Mouse (Mus musculus): Measurements from ENCODE around the gene Mfap3l. TPM values are rescaled to one million over a fixed set of nuclear protein-coding genes. Genes with fewer than 3 reads are reported as not detected.
"Not testable (repeated sequence)": the region's sequence is repeated elsewhere in the genome, so short reads cannot be mapped to it uniquely, and the experiment has no call there.

Mfap3l gene
- 1.2 and 1.6 TPM in 2 replicates for polyA plus RNA-seq (2016; fragmentation: Nextera tagmentation; extraction: Ambion mirVana)

DNA sequence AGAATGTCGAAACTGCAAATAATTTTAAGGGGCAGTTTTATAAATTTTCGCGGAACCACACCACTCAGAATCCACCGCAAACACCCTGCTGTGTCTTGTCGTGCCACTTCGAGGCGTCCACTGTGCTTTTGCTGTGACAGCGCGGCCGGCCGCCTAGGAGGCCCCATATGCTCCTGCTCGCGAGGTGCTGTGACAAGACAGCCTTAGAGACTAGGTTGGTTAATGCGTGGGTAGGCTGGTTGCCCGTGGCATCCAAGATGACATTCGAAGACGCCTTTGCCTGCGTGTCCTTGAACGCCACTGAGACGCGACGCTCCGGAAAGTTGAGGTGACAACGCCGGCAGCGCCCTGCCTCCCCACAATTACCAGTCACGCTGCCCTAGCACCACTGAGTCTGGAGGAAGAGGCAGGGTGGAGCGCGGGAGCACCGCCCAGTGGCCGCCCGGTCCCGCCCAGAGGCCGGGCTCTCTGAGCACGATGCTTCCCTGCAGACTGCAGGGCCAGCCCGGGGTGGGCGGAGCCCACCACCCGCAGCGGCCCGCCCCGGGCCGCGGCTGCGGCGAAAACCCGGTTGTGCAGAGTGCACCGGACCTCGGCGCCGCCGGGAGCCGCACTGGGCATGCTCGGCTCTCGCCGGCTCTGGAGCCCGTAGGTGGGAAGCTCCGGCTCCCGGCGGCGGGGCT lies at the start of gene Mfap3l:
TSS of gene Mfap3l (plus strand) at position 578 of the 683 bp plus-strand sequence.
- peak within 1 kb of the TSS; percentile 86 for H3K27ac ChIP-seq
- WGBS: 1% methylated on average over 60 of the region's 60 CpGs
- peaks cover 26% of the 10 kb centered on the region; the same call in 1 of the 2 replicates for H3K4me1 ChIP-seq (replicated peaks)
- peak; percentile 94 for DNase-seq (ENCODE audit: low spot score)
- peaks cover 37% of the 10 kb centered on the region for H3K27me3 ChIP-seq (ENCODE audit: insufficient read depth, poor library complexity, severe bottlenecking)
- no peaks in the 10 kb centered on the region for H3K36me3 ChIP-seq
- peak within 1 kb of the TSS; percentile 74 for H3K4me3 ChIP-seq
- no peaks in the 10 kb centered on the region for H3K9me3 ChIP-seq

- no peaks in the 10 kb centered on the region for H3K27me3 ChIP-seq (ENCODE audit: insufficient read depth, poor library complexity, severe bottlenecking)
- H3K4me3 ChIP-seq: no peak overlapping the region
- H3K27ac ChIP-seq: no peak overlapping the region
- H3K9me3 ChIP-seq: no peaks in the 10 kb centered on the region
- 76% methylated on average over 2 of the region's 2 CpGs for WGBS
- H3K36me3 ChIP-seq: no peaks in the 10 kb centered on the region
- H3K4me1 ChIP-seq (replicated peaks): no peaks in the 10 kb centered on the region
- DNase-seq (ENCODE audit: low spot score): no peak
Measured at GRCm38 (mm10) chr8:60583369-60583768, 49.3 kb upstream of the Mfap3l start.

DNA sequence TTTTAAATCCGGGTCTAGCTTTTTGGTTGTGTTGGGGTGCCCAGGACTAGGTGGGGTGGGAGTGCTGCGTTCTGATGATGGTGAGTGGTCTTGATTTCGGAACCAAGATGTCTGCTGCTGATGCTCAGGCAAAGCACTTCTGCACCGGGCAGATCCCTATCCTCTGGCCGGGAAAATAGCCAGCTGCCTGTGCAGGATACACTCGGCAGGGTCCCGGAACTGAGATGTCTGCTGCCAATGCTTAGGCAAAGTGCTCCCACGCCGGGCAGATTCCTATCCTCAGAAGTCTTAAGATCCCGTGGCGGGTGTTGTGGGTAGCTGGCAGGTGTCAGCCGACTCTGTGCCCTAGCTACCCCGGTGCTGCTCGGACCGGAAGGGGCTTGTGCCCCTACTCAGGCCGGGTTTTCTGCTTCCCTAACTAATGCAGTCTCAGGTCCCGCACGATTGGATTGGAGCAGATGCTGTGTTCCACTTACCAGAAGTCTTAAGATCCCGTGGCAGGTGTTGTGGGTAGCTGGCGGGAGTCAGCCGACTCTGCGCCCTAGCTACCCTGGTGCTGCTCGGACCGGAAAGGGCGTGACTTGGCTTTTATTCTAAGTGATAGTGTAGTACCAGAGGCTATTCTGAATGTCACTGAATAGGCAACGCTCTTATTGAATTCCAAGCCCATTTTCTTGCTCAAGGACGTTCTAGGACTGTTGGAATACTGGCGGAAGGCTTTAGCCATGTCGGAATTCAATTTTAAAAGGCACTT lies 41.1 kb upstream of the Mfap3l start:
- H3K36me3 ChIP-seq; H3K27ac ChIP-seq; H3K27me3 ChIP-seq (ENCODE audit: insufficient read depth, poor library complexity, severe bottlenecking); H3K4me1 ChIP-seq (replicated peaks); DNase-seq (ENCODE audit: low spot score); H3K4me3 ChIP-seq; H3K9me3 ChIP-seq: not testable (repeated sequence)
- 83% methylated on average over 29 of the region's 29 CpGs for WGBS

- peak; percentile 16 for DNase-seq (ENCODE audit: low spot score)
- H3K9me3 ChIP-seq: no peaks in the 10 kb centered on the region
- WGBS: 66% methylated on average over 3 of the region's 3 CpGs
- no peaks in the 10 kb centered on the region for H3K27me3 ChIP-seq (ENCODE audit: insufficient read depth, poor library complexity, severe bottlenecking)
- no peaks in the 10 kb centered on the region for H3K36me3 ChIP-seq
- no peak overlapping the region for H3K27ac ChIP-seq
- no peaks in the 10 kb centered on the region for H3K4me1 ChIP-seq (replicated peaks)
- no peak overlapping the region for H3K4me3 ChIP-seq
Measured at GRCm38 (mm10) chr8:60594761-60595160, 37.9 kb upstream of the Mfap3l start.

- H3K9me3 ChIP-seq: no peaks in the 10 kb centered on the region
- H3K4me1 ChIP-seq (replicated peaks): no peaks in the 10 kb centered on the region
- no peak overlapping the region for H3K27ac ChIP-seq
- no peak for DNase-seq (ENCODE audit: low spot score)
- no peak overlapping the region for H3K4me3 ChIP-seq
- H3K36me3 ChIP-seq: no peaks in the 10 kb centered on the region
- H3K27me3 ChIP-seq (ENCODE audit: insufficient read depth, poor library complexity, severe bottlenecking): no peaks in the 10 kb centered on the region
Measured at GRCm38 (mm10) chr8:60611580-60612111, 21.0 kb upstream of the Mfap3l start.

- no peaks in the 10 kb centered on the region for H3K27me3 ChIP-seq (ENCODE audit: insufficient read depth, poor library complexity, severe bottlenecking)
- no peaks in the 10 kb centered on the region for H3K36me3 ChIP-seq
- H3K4me3 ChIP-seq: no peak overlapping the region
- no peak overlapping the region for H3K27ac ChIP-seq
- H3K4me1 ChIP-seq (replicated peaks): no peaks in the 10 kb centered on the region
- 47% methylated on average over 2 of the region's 2 CpGs for WGBS
- no peaks in the 10 kb centered on the region for H3K9me3 ChIP-seq
- no peak for DNase-seq (ENCODE audit: low spot score)
Measured at GRCm38 (mm10) chr8:60616928-60617327, 15.7 kb upstream of the Mfap3l start.

DNA sequence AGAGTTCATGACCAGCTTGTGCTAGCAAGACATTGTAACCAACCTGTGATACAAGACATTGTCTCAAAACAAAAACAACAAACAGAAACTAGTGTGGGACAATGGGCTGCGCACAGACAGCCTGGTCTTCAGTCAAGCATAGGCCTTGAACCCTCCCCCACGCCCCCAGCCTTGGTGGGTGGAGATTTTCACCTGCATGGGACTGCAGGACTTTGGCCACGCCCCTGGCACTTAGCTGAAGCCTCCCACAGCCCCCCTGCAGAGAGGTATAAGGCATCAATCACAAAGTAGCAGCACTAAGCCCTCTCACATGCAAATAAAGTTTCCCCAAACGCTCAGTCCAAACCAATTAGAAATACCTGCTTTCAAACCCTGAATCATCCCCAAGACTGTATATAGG lies 11.1 kb upstream of the Mfap3l start:
- Histone ChIP-seq H3K4me3 (no peak overlapping the region), H3K4me1 (replicated peaks) (no peaks in the 10 kb centered on the region), H3K36me3 (no peaks in the 10 kb centered on the region), H3K27ac (no peak overlapping the region), H3K9me3 (no peaks in the 10 kb centered on the region), H3K27me3 (ENCODE audit: insufficient read depth, poor library complexity, severe bottlenecking) (no peaks in the 10 kb centered on the region)
- DNase-seq (ENCODE audit: low spot score): no peak
- 65% methylated on average over 4 of the region's 4 CpGs for WGBS

DNA sequence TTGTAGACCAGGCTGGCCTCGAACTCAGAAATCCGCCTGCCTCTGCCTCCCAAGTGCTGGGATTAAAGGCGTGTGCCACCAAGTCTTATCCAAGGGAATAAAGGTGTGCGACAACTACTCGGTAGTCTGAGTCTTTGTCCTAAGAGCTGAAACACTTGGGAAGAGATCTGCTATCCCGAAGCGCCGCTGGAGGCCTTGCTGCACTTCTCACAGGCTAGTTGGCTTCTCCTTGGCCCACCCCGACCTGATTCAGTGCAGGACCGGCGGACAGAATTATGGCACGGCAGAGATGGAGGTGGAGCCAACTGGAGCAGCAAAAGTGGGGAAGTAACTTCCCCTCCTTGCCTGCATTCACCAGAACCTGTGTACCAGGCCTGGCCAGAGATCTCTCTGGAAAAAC lies 10.6 kb upstream of the Mfap3l start:
- H3K27me3 ChIP-seq (ENCODE audit: insufficient read depth, poor library complexity, severe bottlenecking): no peaks in the 10 kb centered on the region
- 92% methylated on average over 12 of the region's 12 CpGs for WGBS
- H3K27ac ChIP-seq: no peak overlapping the region
- H3K9me3 ChIP-seq: no peaks in the 10 kb centered on the region
- no peak overlapping the region for H3K4me3 ChIP-seq
- H3K4me1 ChIP-seq (replicated peaks): no peaks in the 10 kb centered on the region
- no peaks in the 10 kb centered on the region for H3K36me3 ChIP-seq
- no peak for DNase-seq (ENCODE audit: low spot score)

DNA sequence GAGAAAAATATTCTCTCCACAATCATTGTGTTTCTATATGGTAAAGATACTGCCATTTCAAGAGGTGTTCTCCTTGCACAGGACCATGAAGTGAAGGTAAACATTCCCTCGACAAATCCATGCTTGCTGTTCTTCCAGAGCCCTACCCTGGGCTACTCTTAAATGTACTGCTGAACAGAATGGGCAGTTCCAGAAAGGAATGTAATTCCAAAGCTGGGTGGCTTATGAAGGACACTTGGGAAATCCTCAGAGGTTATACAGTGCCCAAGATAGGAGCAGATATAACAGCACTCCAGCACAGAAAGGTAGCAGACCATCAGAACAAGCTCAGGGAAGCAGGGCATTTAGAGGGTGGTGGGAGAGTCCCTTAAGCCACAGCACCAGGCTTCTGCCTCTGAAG lies 9.2 kb upstream of the Mfap3l start:
- WGBS: 87% methylated on average over 1 of the region's 1 CpGs
- no peaks in the 10 kb centered on the region for H3K4me1 ChIP-seq (replicated peaks)

GRCm38 (mm10) chr8:60624722-60625121 lies 7.9 kb upstream of the Mfap3l start:
- H3K4me1 ChIP-seq (replicated peaks): no peaks in the 10 kb centered on the region
- no peaks in the 10 kb centered on the region for H3K9me3 ChIP-seq
- no peaks in the 10 kb centered on the region for H3K36me3 ChIP-seq
- WGBS: 91% methylated on average over 7 of the region's 7 CpGs
- peaks cover 4% of the 10 kb centered on the region for H3K27me3 ChIP-seq (ENCODE audit: insufficient read depth, poor library complexity, severe bottlenecking)
- no peak overlapping the region for H3K4me3 ChIP-seq
- no peak for DNase-seq (ENCODE audit: low spot score)
- no peak overlapping the region for H3K27ac ChIP-seq

More for the DNA sequence above, 9.2 kb upstream of the Mfap3l start:
- no peaks in the 10 kb centered on the region for H3K9me3 ChIP-seq
- no peaks in the 10 kb centered on the region for H3K36me3 ChIP-seq
- no peaks in the 10 kb centered on the region for H3K27me3 ChIP-seq (ENCODE audit: insufficient read depth, poor library complexity, severe bottlenecking)
- no peak overlapping the region for H3K27ac ChIP-seq
- DNase-seq (ENCODE audit: low spot score): no peak
- H3K4me3 ChIP-seq: no peak overlapping the region

- H3K4me1 ChIP-seq (replicated peaks): peaks cover 14% of the 10 kb centered on the region; the same call in 1 of the 2 replicates
- H3K4me3 ChIP-seq: no peak overlapping the region
- no peak for DNase-seq (ENCODE audit: low spot score)
- WGBS: 76% methylated on average over 3 of the region's 3 CpGs
- peaks cover 21% of the 10 kb centered on the region for H3K27me3 ChIP-seq (ENCODE audit: insufficient read depth, poor library complexity, severe bottlenecking)
- no peaks in the 10 kb centered on the region for H3K36me3 ChIP-seq
- no peak overlapping the region for H3K27ac ChIP-seq
- H3K9me3 ChIP-seq: no peaks in the 10 kb centered on the region
Measured at GRCm38 (mm10) chr8:60627937-60628336, 4.7 kb upstream of the Mfap3l start.

GRCm38 (mm10) chr8:60629059-60629458 lies 3.6 kb upstream of the Mfap3l start:
- WGBS: 74% methylated on average over 4 of the region's 4 CpGs
- no peak for DNase-seq (ENCODE audit: low spot score)
- H3K36me3 ChIP-seq: no peaks in the 10 kb centered on the region
- H3K4me1 ChIP-seq (replicated peaks): peaks cover 25% of the 10 kb centered on the region; the same call in 1 of the 2 replicates
- H3K4me3 ChIP-seq: no peak overlapping the region
- H3K27ac ChIP-seq: no peak overlapping the region
- H3K9me3 ChIP-seq: no peaks in the 10 kb centered on the region
- H3K27me3 ChIP-seq (ENCODE audit: insufficient read depth, poor library complexity, severe bottlenecking): peaks cover 27% of the 10 kb centered on the region

GRCm38 (mm10) chr8:60631504-60631934 lies 1.1 kb upstream of the Mfap3l start:
- H3K4me1 ChIP-seq (replicated peaks): peaks cover 26% of the 10 kb centered on the region; the same call in 1 of the 2 replicates
- H3K27me3 ChIP-seq (ENCODE audit: insufficient read depth, poor library complexity, severe bottlenecking): peaks cover 37% of the 10 kb centered on the region
- no peak overlapping the region for H3K27ac ChIP-seq

More at GRCm38 (mm10) chr8:60631504-60631934, 1.1 kb upstream of the Mfap3l start:
- Histone ChIP-seq H3K4me3 (peak overlapping the region; percentile 74), H3K9me3 (no peaks in the 10 kb centered on the region), H3K36me3 (no peaks in the 10 kb centered on the region)
- under 1% methylated on average over 13 of the region's 13 CpGs for WGBS
- peak; percentile 73 for DNase-seq (ENCODE audit: low spot score)

Data from hindbrain, embryonic 10.5 days (tissue).